Mouse (Mus musculus) cerebellum, adult 2 months (tissue): Measurements from ENCODE around the gene Pcolce.

Experiments
- CTCF ChIP-seq: fragments of 200-500 bp; IDR thresholded peaks from 2 replicates; pipeline ENCODE4 v1.5.1; 2011; ENCODE audit warnings: low read depth, mild to moderate bottlenecking, control low read depth, low read length, moderate library complexity, borderline replicate concordance; ENCODE audit not compliant: insufficient read depth
- POLR2A ChIP-seq: fragments of 200-500 bp; IDR thresholded peaks from 2 replicates; pipeline ENCODE4 v1.6.1; 2011; ENCODE audit warnings: low read length, control low read depth, borderline replicate concordance; ENCODE audit not compliant: insufficient read depth

- TF ChIP-seq CTCF, result no peak
- TF ChIP-seq POLR2A, result no peak
These were observed 17.7 kb downstream of the Pcolce start for GRCm38 (mm10) chr5:137595921-137596320.
